Mouse (Mus musculus) layer of hippocampus, postnatal 10 days (tissue): ENCODE measurements around the gene Asap3. TPM values are rescaled to one million over a fixed set of nuclear protein-coding genes. Genes with fewer than 3 reads are reported as not detected.

Experiments used
- DNase-seq, 2 experiments: peaks; one replicate each; pipeline ENCODE4 v3.0.0; 2021; ENCODE audit warnings: low spot score in 2 of 2
- total RNA-seq, 2 experiments: library from RNA; stranded (reverse); gene quantifications; 2 replicates each; pipeline ENCODE4 v1.2.3; 2021

Asap3 gene
- total RNA-seq, 2 experiments from 2014 or later, result 5.1 to 5.6 TPM

DNA sequence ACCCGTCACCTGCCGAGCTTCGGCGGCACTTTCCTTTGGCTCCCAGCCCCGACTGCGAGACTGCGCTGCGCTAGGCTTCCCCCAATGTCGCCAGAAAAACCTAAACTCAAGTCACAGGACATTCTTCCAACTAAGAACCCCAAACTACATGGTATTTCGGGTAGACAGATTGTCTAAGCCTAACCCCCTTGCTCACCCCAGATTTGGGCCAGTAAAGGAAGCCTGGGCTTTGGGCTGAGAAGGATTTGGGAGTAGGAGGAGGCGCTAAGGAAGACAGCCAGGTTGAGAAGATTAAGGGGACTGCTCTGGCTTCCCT lies 43.1 kb downstream of the Asap3 start:
- no peak for DNase-seq

DNA sequence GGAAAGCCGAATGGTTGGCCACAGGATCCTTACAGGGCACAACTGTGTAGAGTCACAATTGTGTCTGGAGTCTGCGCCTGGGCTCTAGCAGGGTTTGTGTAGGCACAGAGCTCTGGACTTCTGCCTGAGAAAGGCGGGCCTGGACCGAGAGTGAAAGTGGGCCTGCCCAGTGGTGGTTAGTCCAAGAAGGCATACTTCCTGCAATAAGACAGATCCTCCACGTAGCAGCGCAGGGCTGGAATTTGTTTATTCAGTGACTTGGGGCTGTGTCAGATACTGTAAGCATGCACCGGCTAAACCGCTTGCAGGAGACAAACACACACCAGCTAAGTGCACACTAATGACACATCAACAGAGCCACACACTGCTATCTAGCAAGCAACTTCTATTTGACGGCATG lies 43.6 kb downstream of the Asap3 start:
- DNase-seq, result no peak

- no peak for DNase-seq
Measured at GRCm38 (mm10) chr4:136255919-136256318, 49.8 kb downstream of the Asap3 start.

GRCm38 (mm10) chr4:136256696-136257095 lies 50.5 kb downstream of the Asap3 start:
- no peak for DNase-seq

DNA sequence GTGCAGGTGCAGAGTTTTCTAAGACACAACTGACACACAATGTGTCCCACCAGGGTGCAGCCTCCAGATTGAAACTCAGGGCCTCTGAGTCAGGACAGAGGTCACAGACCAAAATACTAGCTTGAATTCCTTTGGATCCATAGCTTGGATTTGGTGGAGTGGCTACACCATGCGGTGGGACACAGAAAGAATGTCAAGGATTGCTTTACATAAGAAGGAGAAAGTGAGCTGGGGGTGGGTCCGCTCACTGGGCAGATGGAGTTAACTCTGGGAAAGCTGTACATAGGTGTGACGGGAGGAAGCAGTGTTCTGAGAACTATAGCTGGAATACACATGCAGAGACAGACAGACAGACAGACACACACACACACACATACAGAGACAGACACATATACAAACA lies 53.8 kb downstream of the Asap3 start:
- DNase-seq, result no peak

DNA sequence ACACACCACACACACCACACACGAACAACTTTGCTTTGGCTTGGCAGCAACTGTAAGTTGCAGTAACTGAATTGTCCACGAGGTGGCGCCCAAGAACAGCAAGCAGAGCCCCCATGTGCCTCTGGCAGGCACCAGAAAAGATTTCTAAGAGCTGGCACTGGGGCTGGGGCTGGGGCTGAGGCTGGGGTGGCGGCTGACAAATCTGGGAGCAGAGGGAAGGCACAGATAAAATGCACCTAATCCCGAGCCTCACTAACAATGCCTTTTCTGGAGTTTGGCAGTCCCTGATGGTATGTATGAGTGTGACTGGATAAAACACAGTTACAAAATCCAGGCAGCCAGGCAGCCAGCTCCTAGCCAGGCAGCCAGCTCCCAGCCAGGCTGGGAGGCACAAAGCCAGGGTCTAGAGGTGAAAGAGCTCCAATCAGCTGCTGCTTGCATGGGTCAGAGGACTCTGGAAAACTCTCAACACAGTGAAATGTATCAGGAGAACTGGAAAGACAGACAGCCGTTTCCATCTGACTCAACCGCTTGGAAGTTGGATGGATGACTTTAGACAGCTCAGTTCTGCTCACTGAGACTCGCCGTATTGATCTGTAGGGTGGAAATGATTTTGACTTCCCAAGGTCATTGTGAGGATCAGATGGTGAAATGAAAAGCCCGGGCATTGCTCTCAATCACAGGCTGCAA lies 54.5 kb downstream of the Asap3 start:
- peak; percentile 91 to 93 for DNase-seq

DNA sequence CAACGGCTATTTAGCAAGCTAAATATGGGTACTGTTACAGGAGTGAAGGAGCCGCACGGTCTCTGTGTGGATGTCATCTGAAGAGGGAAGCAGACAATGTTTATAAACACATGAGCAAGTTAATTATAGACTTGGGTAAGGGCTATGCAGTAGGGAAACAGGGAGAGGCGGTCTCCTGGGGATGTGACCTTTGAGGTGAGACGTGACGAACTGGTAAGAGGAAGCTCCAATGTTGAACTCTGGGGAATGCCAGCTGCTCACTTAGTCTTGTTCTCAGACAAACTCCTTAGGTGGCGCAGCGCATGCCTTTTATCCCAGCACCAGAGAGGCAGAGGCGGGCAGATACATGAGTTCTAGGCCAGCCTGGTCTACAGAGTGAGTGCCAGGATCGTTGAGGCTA lies 55.7 kb downstream of the Asap3 start:
- DNase-seq, result no peak

DNA sequence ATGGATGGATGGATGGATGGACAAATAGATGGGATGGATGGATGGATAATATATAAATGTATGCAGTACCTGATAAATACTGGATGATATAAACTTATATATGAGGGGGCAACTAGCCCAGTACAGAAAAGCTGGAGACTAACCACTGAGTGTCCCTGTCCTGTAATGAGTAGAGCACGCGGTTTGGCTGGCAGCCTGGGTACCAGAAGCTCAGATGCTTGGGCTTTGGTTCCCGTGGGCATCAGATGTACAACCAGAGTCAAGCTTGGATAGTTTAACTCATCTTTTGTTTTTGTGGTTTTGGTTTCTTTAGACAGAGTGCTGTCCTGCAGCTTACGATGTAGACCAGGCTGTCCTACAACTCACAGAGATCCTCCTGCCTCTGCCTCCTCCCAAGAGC lies 57.4 kb downstream of the Asap3 start:
- DNase-seq, result no peak

DNA sequence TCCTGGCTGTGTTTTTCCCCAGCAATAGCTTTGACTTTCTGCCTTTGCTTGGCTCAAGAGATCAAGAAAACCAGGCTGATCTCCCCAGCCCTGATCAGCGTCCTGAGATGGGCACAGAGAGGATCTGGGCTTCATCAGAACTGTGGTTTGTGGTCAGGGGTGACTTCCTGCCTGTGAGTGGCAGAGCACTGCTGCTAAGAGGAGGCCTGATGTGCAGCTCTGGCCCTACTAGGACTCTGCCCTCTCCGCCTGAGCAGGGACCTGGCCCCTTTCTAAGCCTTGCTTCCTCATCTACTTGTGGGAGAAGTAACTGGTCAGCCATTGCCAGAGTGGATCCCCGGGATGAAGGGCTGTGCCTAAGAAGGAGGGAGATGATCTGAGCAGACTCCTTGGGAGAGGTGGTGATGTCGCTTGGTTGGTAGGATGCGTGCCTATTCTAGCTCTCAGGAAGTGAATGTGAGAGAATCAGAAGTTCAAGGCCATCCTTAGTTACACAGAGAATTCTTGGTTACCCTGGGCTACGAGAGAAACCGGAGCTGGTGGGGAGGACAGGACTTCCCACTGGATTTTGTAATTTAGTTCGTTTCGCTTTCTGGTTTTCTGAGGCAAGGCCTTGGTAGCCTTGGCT lies 60.7 kb downstream of the Asap3 start:
- DNase-seq, result no peak

DNA sequence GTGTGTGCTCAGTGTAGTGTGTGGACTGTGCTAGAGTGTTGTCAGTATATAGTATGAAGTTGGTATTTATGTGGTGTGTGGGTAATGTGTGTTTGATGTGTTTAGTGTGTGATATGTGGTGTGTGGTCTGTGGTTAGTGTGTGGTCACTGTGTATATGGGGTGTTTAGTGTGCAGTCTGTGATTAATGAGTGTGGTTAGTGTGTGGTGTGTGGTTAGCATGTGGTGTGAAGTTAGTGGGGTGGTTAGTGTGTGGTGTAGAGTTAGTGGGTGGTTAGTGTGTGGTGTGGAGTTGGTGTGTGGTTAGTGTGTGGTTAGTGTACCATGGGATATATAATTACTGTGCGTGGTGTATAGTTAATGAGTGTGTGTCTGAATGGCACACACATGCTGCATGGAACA lies 62.7 kb downstream of the Asap3 start:
- DNase-seq, result no peak

DNA sequence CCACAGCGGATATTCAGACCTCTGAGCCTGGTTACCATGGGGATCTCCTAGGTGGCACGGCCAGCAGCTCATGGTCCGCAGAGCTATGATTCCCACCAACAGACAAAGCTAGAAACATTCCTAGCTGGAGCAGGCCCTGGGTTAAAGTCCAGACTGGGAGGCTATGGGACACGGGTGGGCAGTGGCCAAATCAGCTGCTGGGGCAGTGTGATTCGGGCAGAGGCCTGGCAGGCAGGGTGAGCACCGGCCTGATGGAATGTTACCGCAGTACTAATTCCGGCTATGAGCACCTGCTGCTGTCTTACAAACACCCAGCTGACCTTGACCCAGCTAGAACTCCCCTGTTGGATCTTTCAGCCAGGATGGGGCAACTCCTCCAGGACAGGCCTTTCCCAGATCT lies 64.5 kb downstream of the Asap3 start:
- no peak for DNase-seq

DNA sequence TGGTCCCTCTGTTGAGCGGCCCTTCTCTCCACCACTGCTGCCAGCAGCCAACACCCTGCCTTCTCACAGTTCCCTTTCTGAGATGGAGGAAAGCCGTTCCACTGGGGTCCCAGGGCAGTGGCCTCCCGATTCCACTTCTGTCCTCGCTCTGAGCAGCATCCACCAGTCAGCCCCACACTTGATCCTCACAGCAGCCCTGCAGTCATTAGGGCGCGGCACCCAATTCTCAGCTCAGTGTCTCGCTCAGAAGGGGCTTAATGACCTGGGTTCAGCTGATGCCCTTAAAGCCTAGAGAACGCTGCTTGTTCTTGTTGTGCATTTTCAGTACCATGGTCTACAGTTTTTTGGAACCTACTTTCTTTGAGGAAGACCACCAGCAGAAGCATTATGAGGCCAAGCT lies 74.9 kb downstream of the Asap3 start:
- no peak for DNase-seq

DNA sequence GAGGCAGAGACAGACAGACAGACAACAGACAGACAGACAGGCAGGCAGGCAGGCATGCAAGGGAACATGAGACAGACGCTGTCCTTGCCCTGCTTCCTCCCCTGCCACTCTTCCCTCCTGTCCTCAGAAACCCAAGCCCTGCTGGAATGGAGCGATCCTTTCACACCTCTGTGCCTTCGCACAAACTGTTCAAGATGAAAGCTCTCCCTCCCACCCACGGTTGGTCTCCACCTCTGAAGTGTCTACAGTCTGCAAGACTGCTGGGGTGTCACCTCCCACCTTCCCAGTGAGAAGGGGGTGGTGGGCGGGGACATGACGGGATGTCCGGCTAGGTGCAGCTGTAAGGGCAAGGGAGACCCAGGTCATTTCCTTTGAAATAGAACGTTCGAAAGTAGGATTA lies 75.4 kb downstream of the Asap3 start:
- DNase-seq, result no peak

GRCm38 (mm10) chr4:136282621-136283480 lies 76.7 kb downstream of the Asap3 start:
- no peak for DNase-seq

- DNase-seq, result no peak
Measured at GRCm38 (mm10) chr4:136283783-136284182, 77.6 kb downstream of the Asap3 start.

- DNase-seq, result peak; percentile 78 to 86
Measured at GRCm38 (mm10) chr4:136284455-136284854, 78.3 kb downstream of the Asap3 start, which contains the start of gene Zfp46. TSS of gene Zfp46 (plus strand) at chr4:136284683.

GRCm38 (mm10) chr4:136284891-136285290 lies 78.7 kb downstream of the Asap3 start:
- peak; percentile 34 to 48 for DNase-seq

DNA sequence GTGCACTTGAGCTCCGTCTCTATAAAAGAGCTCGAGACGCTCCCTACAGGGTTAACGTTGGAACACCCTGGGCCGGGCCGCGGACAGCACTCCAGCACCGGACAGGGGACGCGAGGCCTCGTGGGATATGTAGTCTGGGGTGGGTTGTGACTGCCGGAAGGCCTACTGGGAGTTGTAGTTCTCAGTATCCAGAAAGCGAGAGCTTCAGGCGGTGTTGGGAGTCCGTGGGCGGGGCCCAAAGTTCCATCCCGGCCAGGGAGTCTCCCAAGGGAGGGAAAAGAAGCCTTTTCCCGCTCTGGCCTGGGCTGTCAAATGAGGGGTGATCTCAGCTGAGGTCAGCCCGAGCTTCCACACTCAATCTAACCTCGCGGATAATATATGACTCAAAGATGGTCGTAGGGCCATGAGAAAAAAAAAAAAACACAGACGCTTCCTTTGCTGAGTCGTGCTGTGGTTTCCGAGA lies 79.2 kb downstream of the Asap3 start:
- peak; percentile 89 to 92 for DNase-seq

DNA sequence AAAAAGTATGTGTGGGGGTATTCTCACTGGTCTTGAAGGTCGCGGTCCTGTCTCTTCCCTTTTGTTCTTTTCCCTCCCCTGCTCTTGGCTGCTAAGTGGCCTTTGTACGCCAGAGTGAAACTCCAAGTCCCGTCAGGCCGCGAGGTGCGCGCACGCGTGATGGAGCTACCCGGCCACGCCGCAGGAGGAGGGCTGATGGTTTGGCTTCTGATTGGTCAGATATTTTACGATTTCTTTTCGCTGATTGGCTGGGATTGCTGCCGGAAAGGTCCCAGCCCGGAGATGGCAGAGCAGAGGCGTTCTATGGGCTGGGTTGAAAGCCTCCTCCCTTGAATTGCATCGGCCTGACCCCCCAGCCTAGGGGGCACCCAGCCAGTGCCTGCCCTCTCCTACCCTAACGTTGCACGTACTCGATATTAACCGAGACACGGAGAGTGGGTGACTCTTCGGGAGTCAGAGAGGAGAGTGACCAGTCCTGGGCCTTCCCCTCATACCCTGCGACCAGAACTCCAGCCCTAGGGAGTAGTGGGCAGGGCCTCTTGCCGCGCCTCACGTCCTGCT lies 79.7 kb downstream of the Asap3 start:
- peak; percentile 88 to 94 for DNase-seq

- DNase-seq, result no peak
Measured at GRCm38 (mm10) chr4:136289918-136290780, 84.0 kb downstream of the Asap3 start.
